In the genomic region with DNA sequence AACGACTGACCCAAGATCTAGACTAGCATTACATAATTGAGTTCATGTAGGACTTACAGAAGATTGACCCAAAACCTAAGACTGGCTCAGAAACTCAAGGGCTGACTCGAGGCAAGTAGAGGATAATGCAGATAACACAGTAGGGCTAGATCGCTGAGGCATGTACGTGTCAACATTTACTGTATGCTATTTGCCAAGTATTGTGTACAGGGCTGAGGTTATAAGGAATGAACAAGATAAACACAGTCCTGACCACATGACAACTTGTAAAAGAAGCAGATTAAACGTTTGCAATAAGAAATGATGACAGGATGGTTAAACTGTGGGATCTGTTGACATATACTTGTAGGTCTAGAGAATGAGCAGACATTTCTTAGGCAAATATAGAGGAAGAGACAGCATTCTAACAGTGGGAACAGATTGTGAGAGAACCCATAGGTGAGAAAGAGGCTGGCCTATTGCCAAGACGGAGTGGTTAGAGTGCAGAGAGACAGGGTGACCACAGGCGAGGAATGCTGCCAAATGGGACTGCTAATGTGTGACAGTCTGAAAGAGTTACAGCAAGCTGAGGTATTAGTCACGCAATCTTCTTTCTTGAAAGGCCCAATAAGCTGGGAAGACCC, we compare ENCODE assay signal across 9 mouse cellular contexts.
DNase-seq lines count a peak whose midpoint lies in the region; ATAC-seq and TF ChIP-seq lines count a peak whose summit lies in the region.
"Had no signal": no experiment of that assay in that cellular context is flagged by ENCODE, and none has a peak within 500 bp of the region (broad histone marks: within the 10 kb centered on the region; RNA-seq: fewer than 3 reads in every experiment).

No protein-coding gene starts in this region.

- H3K9me3 ChIP-seq in embryonic facial prominence, embryonic 15.5 days (replicated peaks), result no peaks in the 10 kb centered on the region
- no peaks in the 10 kb centered on the region for H3K9me3 ChIP-seq in stomach, postnatal 0 days (ENCODE audit: control insufficient read depth, low read length)
- H3K9me3 ChIP-seq: embryonic facial prominence, embryonic 13.5 days had no signal

- 63% methylated on average over 8 of the region's 8 CpGs for WGBS in embryonic facial prominence, embryonic 15.5 days
- WGBS in stomach, postnatal 0 days, result 30% methylated on average over 8 of the region's 8 CpGs

- H3K9ac ChIP-seq in embryonic facial prominence, embryonic 15.5 days, result no peak overlapping the region
- no peak overlapping the region for H3K9ac ChIP-seq in stomach, postnatal 0 days (ENCODE audit: low read length)
- H3K9ac ChIP-seq: embryonic facial prominence, embryonic 13.5 days had no signal

- TF ChIP-seq EP300 in stomach, postnatal 0 days (optimal IDR thresholded peaks at IDR 0.05), result no peak

- intact Hi-C loops in heart, postnatal 10 days (cut with DNase I), result no loop called here

- peak; percentile 65; the same call in 1 of the 2 replicates for ATAC-seq in embryonic facial prominence, embryonic 15.5 days (ENCODE audit: insufficient number of reproducible peaks, low FRiP score, low TSS enrichment, low read depth)
- ATAC-seq in stomach, postnatal 0 days (ENCODE audit: low FRiP score, low TSS enrichment), result peak; percentile 97

- no peaks in the 10 kb centered on the region for H3K36me3 ChIP-seq in embryonic facial prominence, embryonic 15.5 days
- H3K36me3 ChIP-seq in stomach, postnatal 0 days (ENCODE audit: control insufficient read depth, insufficient read depth, low read length), result no peaks in the 10 kb centered on the region
- H3K36me3 ChIP-seq: embryonic facial prominence, embryonic 13.5 days had no signal

- H3K4me1 ChIP-seq in embryonic facial prominence, embryonic 15.5 days, result 0 out of 2 replicates have a peak, but pooled peaks cover 3% of the 10 kb centered on the region
- no peaks in the 10 kb centered on the region for H3K4me1 ChIP-seq in stomach, postnatal 0 days (replicated peaks; ENCODE audit: control insufficient read depth, insufficient read depth)

- H3K4me2 ChIP-seq in embryonic facial prominence, embryonic 15.5 days (replicated peaks), result no peak overlapping the region
- no peak overlapping the region for H3K4me2 ChIP-seq in stomach, postnatal 0 days (replicated peaks; ENCODE audit: low read depth)
- H3K4me2 ChIP-seq: embryonic facial prominence, embryonic 13.5 days had no signal

- DNase-seq in heart, postnatal 10 days, result peak; percentile 5 to 20
- DNase-seq in heart, adult 9 months (ENCODE audit: low spot score in 2 of 2), result no peak
- peak; percentile 14 for DNase-seq in right cerebral cortex, postnatal 4 days
- no peak for DNase-seq in right cerebral cortex, postnatal 25 days
- DNase-seq in stomach, postnatal 0 days (ENCODE audit: low spot score), result peak; percentile 71
- no peak for DNase-seq in layer of hippocampus, adult 8-10 months (ENCODE audit: low spot score in 2 of 2)
- DNase-seq in thymus, postnatal 36 days, result no peak

- TF ChIP-seq CTCF in stomach, postnatal 0 days (IDR thresholded peaks at IDR 0.05; ENCODE audit: low read depth), result no peak

- H3K27me3 ChIP-seq in embryonic facial prominence, embryonic 15.5 days, result no peaks in the 10 kb centered on the region
- H3K27me3 ChIP-seq in stomach, postnatal 0 days (ENCODE audit: control insufficient read depth, insufficient read depth, low read length), result no peaks in the 10 kb centered on the region
- H3K27me3 ChIP-seq: embryonic facial prominence, embryonic 13.5 days had no signal

- H3K27ac ChIP-seq in embryonic facial prominence, embryonic 15.5 days (replicated peaks), result no peak overlapping the region
- no peak overlapping the region for H3K27ac ChIP-seq in stomach, postnatal 0 days (replicated peaks)
- H3K27ac ChIP-seq: embryonic facial prominence, embryonic 13.5 days had no signal

- no peak overlapping the region for H3K4me3 ChIP-seq in embryonic facial prominence, embryonic 15.5 days (replicated peaks)
- no peak overlapping the region for H3K4me3 ChIP-seq in stomach, postnatal 0 days (ENCODE audit: low read depth, low read length)
- H3K4me3 ChIP-seq: embryonic facial prominence, embryonic 13.5 days had no signal

Comparison
In these comparisons a context has a peak if more than half of its experiments do, and no peak if none do; other contexts are left out.
1. DNase-seq: peak in heart, postnatal 10 days (2 of 2), right cerebral cortex, postnatal 4 days (single experiment) and stomach, postnatal 0 days (single experiment); none in heart, adult 9 months (0 of 2), right cerebral cortex, postnatal 25 days (single experiment), layer of hippocampus, adult 8-10 months (0 of 2) and thymus, postnatal 36 days (0 of 2).